22 mouse cellular contexts compared by ENCODE assay signal in the genomic region with DNA sequence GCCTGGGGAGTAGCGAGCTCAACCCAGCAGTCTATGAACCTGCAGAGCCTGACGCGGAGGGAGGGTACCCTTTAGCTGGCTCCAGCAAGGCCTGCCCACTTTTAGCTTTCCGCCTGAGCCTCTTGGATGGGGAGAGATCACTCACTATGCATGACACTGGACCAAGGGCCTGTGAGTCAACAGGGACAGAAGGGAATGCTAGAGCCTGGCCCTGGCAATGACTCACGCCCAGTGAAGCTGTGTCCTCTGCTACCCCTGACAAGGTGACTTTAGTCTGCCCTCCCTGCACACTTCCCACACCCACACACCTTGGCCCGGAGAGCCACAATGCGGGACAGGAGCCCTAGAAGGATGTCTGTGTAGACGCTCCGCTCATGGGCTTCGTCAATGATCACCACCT. TPM values are rescaled to one million over a fixed set of nuclear protein-coding genes. Genes with fewer than 3 reads are reported as not detected.
A peak's percentile ranks its signal among the peaks of the same experiment; 100 is the strongest.
DNase-seq lines count a peak whose midpoint lies in the region; ATAC-seq lines count a peak whose summit lies in the region.
"Had no signal": no experiment of that assay in that cellular context is flagged by ENCODE, and none has a peak within 500 bp of the region (broad histone marks: within the 10 kb centered on the region; RNA-seq: fewer than 3 reads in every experiment).

No protein-coding gene starts in this region.

- no peaks in the 10 kb centered on the region for H3K27me3 ChIP-seq in embryonic facial prominence, embryonic 15.5 days
- no peaks in the 10 kb centered on the region for H3K27me3 ChIP-seq in embryonic facial prominence, embryonic 10.5 days (replicated peaks; ENCODE audit: low read depth, poor library complexity, severe bottlenecking)
- no peaks in the 10 kb centered on the region for H3K27me3 ChIP-seq in heart, embryonic 14.5 days (ENCODE audit: control insufficient read depth, insufficient read depth, low read length)
- H3K27me3 ChIP-seq: embryonic facial prominence, embryonic 13.5 days; hindbrain, embryonic 12.5 days; megakaryocyte, embryonic 14.5 days had no signal

- no peak overlapping the region for H3K4me3 ChIP-seq in embryonic facial prominence, embryonic 15.5 days (replicated peaks)
- H3K4me3 ChIP-seq in embryonic facial prominence, embryonic 10.5 days = no peak overlapping the region
- no peak overlapping the region for H3K4me3 ChIP-seq in heart, embryonic 14.5 days (ENCODE audit: control insufficient read depth in 1 of 2, insufficient read depth in 1 of 2, low read depth in 1 of 2, low read length in 2 of 2)
- H3K4me3 ChIP-seq: embryonic facial prominence, embryonic 13.5 days; forebrain, embryonic 10.5 days; hindbrain, embryonic 12.5 days; megakaryocyte, embryonic 14.5 days had no signal

- peak; percentile 34; the same call in 1 of the 2 replicates for ATAC-seq in embryonic facial prominence, embryonic 15.5 days (ENCODE audit: insufficient number of reproducible peaks, low FRiP score, low TSS enrichment, low read depth)
- ATAC-seq in heart, embryonic 14.5 days (ENCODE audit: insufficient number of reproducible peaks, insufficient read depth, low FRiP score, low read depth) = peak; percentile 44
- ATAC-seq: inflammation-experienced regulatory T-cells, adult 6 months; midbrain, embryonic 16.5 days had no signal

- peaks cover 99% of the 10 kb centered on the region for H3K36me3 ChIP-seq in embryonic facial prominence, embryonic 15.5 days
- peaks cover 100% of the 10 kb centered on the region for H3K36me3 ChIP-seq in embryonic facial prominence, embryonic 10.5 days (replicated peaks)
- peaks cover 98% of the 10 kb centered on the region for H3K36me3 ChIP-seq in heart, embryonic 14.5 days (ENCODE audit: control insufficient read depth, insufficient read depth, low read length)

- no peaks in the 10 kb centered on the region for H3K9me3 ChIP-seq in embryonic facial prominence, embryonic 15.5 days (replicated peaks)
- H3K9me3 ChIP-seq in embryonic facial prominence, embryonic 10.5 days = no peaks in the 10 kb centered on the region
- no peaks in the 10 kb centered on the region for H3K9me3 ChIP-seq in heart, embryonic 14.5 days (ENCODE audit: control insufficient read depth, low read length)
- H3K9me3 ChIP-seq: embryonic facial prominence, embryonic 13.5 days; forebrain, embryonic 10.5 days; hindbrain, embryonic 12.5 days; megakaryocyte, embryonic 14.5 days had no signal

- no peak overlapping the region for H3K27ac ChIP-seq in embryonic facial prominence, embryonic 15.5 days (replicated peaks)
- no peak overlapping the region for H3K27ac ChIP-seq in embryonic facial prominence, embryonic 10.5 days (replicated peaks)
- peak overlapping the region; percentile 66 to 84 for H3K27ac ChIP-seq in heart, embryonic 14.5 days (replicated peaks in 1 of 2; ENCODE audit: control insufficient read depth in 1 of 2, insufficient read depth in 1 of 2, low read depth in 2 of 2, low read length in 2 of 2)
- H3K27ac ChIP-seq: embryonic facial prominence, embryonic 13.5 days; forebrain, embryonic 10.5 days; hindbrain, embryonic 12.5 days; liver, embryonic 14.5 days had no signal

- whole genome bisulfite sequencing in embryonic facial prominence, embryonic 15.5 days = 92% methylated on average over 10 of the region's 10 CpGs
- WGBS in embryonic facial prominence, embryonic 10.5 days = 95% methylated on average over 10 of the region's 10 CpGs
- 69% methylated on average over 10 of the region's 10 CpGs for WGBS in heart, embryonic 14.5 days

- H3K9ac ChIP-seq in embryonic facial prominence, embryonic 15.5 days = no peak overlapping the region
- H3K9ac ChIP-seq in heart, embryonic 14.5 days (ENCODE audit: low read length) = no peak overlapping the region
- H3K9ac ChIP-seq: embryonic facial prominence, embryonic 13.5 days; hindbrain, embryonic 12.5 days; liver, embryonic 14.5 days had no signal

- no peak overlapping the region for H3K4me2 ChIP-seq in embryonic facial prominence, embryonic 15.5 days (replicated peaks)
- no peak overlapping the region for H3K4me2 ChIP-seq in heart, embryonic 14.5 days (ENCODE audit: low read length)
- H3K4me2 ChIP-seq: embryonic facial prominence, embryonic 13.5 days; hindbrain, embryonic 12.5 days had no signal

- DNase-seq in embryonic facial prominence, embryonic 10.5 days (ENCODE audit: low spot score) = no peak
- DNase-seq in 3T3-L1 (ENCODE audit: low read depth, low spot score) (peak; percentile 83), R1 (ENCODE audit: low read depth, low spot score) (peak; percentile 75)
- DNase-seq in thymus, postnatal 14 days = no peak
- DNase-seq in urinary bladder, postnatal 10 days (ENCODE audit: low spot score) = no peak
- no peak for DNase-seq in frontal cortex, adult 2 months (ENCODE audit: extremely low spot score in 1 of 2, low spot score in 1 of 2)
- DNase-seq: cerebellum, adult 2 months; gastrocnemius, postnatal 36 days; kidney, adult 8-10 months; kidney, postnatal 36 days; layer of hippocampus, adult 9-11 months; retina, postnatal 1 day; thymus, adult 18-20 months had no signal

- no peaks in the 10 kb centered on the region for H3K4me1 ChIP-seq in embryonic facial prominence, embryonic 15.5 days
- no peaks in the 10 kb centered on the region for H3K4me1 ChIP-seq in embryonic facial prominence, embryonic 10.5 days
- H3K4me1 ChIP-seq in heart, embryonic 14.5 days (ENCODE audit: control insufficient read depth in 2 of 2, insufficient read depth in 2 of 2, low read length in 2 of 2) = peaks cover 0 to 5% of the 10 kb centered on the region in 2 experiments; a peak in 1 of 4 replicates
- H3K4me1 ChIP-seq: embryonic facial prominence, embryonic 13.5 days; forebrain, embryonic 10.5 days; hindbrain, embryonic 12.5 days had no signal

RNA-seq across cellular contexts. Expression of gene Dhx37, which starts 7.6 kb away (rescaled TPM):
- 11.3 and 12.7 TPM in 2 replicates for polyA plus RNA-seq in embryonic facial prominence, embryonic 15.5 days (2015; fragmentation: Nextera tagmentation; extraction: Ambion mirVana)
- 24.1 and 24.2 TPM in 2 replicates for polyA plus RNA-seq in embryonic facial prominence, embryonic 10.5 days (2016; fragmentation: Nextera tagmentation; extraction: Ambion mirVana)
- polyA plus RNA-seq in heart, embryonic 14.5 days (2014; fragmentation: Nextera tagmentation; extraction: Ambion mirVana) = 7.2 and 8.2 TPM in 2 replicates
- polyA plus RNA-seq in frontal cortex, adult 2 months (2012; rRNA removed) = 12.4 and 17.2 TPM in 2 replicates

RNA-seq across cellular contexts. Expression of gene Bri3bp, which starts 15.0 kb away (rescaled TPM):
- 34.1 and 37.6 TPM in 2 replicates for polyA plus RNA-seq in embryonic facial prominence, embryonic 15.5 days (2015; fragmentation: Nextera tagmentation; extraction: Ambion mirVana)
- polyA plus RNA-seq in embryonic facial prominence, embryonic 10.5 days (2016; fragmentation: Nextera tagmentation; extraction: Ambion mirVana) = 50.9 and 52.2 TPM in 2 replicates
- polyA plus RNA-seq in heart, embryonic 14.5 days (2014; fragmentation: Nextera tagmentation; extraction: Ambion mirVana) = 34.8 and 36.6 TPM in 2 replicates
- polyA plus RNA-seq in frontal cortex, adult 2 months (2012; rRNA removed) = 31.6 and 34.1 TPM in 2 replicates

RNA-seq across cellular contexts. Expression of gene Ubc, which starts 36.3 kb away (rescaled TPM):
- polyA plus RNA-seq in embryonic facial prominence, embryonic 15.5 days (2015; fragmentation: Nextera tagmentation; extraction: Ambion mirVana) = 1,092 and 1,100 TPM in 2 replicates
- 957 and 988 TPM in 2 replicates for polyA plus RNA-seq in embryonic facial prominence, embryonic 10.5 days (2016; fragmentation: Nextera tagmentation; extraction: Ambion mirVana)
- 859 and 861 TPM in 2 replicates for polyA plus RNA-seq in heart, embryonic 14.5 days (2014; fragmentation: Nextera tagmentation; extraction: Ambion mirVana)
- 699 and 744 TPM in 2 replicates for polyA plus RNA-seq in frontal cortex, adult 2 months (2012; rRNA removed)

RNA-seq across cellular contexts. Expression of gene Gm10382, which starts 37.2 kb away (rescaled TPM):
- 0.32 and 0.48 TPM in 2 replicates for polyA plus RNA-seq in embryonic facial prominence, embryonic 15.5 days (2015; fragmentation: Nextera tagmentation; extraction: Ambion mirVana)
- 0.53 and 0.60 TPM in 2 replicates for polyA plus RNA-seq in embryonic facial prominence, embryonic 10.5 days (2016; fragmentation: Nextera tagmentation; extraction: Ambion mirVana)
- polyA plus RNA-seq in heart, embryonic 14.5 days (2014; fragmentation: Nextera tagmentation; extraction: Ambion mirVana) = 0.27 and 0.32 TPM in 2 replicates
- 0.22 and 0.40 TPM in 2 replicates for polyA plus RNA-seq in frontal cortex, adult 2 months (2012; rRNA removed)

RNA-seq across cellular contexts. Expression of gene Aacs, which starts 49.3 kb away (rescaled TPM):
- 42.5 and 46.3 TPM in 2 replicates for polyA plus RNA-seq in embryonic facial prominence, embryonic 15.5 days (2015; fragmentation: Nextera tagmentation; extraction: Ambion mirVana)
- 51.2 and 60.1 TPM in 2 replicates for polyA plus RNA-seq in embryonic facial prominence, embryonic 10.5 days (2016; fragmentation: Nextera tagmentation; extraction: Ambion mirVana)
- 9.4 and 9.6 TPM in 2 replicates for polyA plus RNA-seq in heart, embryonic 14.5 days (2014; fragmentation: Nextera tagmentation; extraction: Ambion mirVana)
- polyA plus RNA-seq in frontal cortex, adult 2 months (2012; rRNA removed) = 40.3 and 43.4 TPM in 2 replicates

Comparison
In these comparisons a context has a peak if more than half of its experiments do, and no peak if none do; other contexts are left out.
1. H3K27ac ChIP-seq: peak in heart, embryonic 14.5 days (2 of 2); none in embryonic facial prominence, embryonic 15.5 days (single experiment) and embryonic facial prominence, embryonic 10.5 days (single experiment).
2. DNase-seq: peak in 3T3-L1 (single experiment) and R1 (single experiment); none in embryonic facial prominence, embryonic 10.5 days (single experiment), thymus, postnatal 14 days (single experiment), urinary bladder, postnatal 10 days (single experiment) and frontal cortex, adult 2 months (0 of 2).